ENCODE assay signal across 8 mouse cellular contexts in the genomic region with DNA sequence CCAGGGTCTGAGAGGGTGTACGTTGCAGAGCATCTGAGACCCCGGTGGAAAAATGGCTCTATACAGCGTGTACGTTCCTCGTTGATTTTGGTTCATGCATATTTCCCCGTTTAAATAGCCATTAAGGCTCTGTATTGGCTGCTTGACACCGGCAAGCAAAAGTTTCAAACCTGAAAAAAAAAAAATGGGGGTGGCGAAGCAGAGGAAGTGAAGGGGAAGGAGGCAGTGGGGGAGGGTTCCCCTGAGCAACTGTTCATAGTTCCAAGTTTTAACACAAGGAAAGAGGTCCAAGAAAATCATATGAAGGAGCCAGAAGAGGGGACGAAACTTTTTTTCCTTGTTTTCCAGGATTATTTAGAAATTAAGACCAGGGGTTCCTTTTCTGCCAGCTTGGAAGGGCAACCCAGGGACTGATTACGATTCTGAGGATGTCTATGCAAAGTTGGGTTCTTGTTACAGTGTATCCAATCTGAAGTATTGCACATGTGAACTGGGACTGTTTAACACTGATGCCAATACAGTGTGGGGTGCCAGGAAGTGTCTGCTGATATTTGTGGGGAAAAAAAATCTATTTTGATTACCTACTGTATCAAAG. TPM values are rescaled to one million over a fixed set of nuclear protein-coding genes. Genes with fewer than 3 reads are reported as not detected.
A peak's percentile ranks its signal among the peaks of the same experiment; 100 is the strongest.
DNase-seq lines count a peak whose midpoint lies in the region.

Gene B430305J03Rik, minus strand, starts transcription at position 173 of the 595 bp plus-strand sequence.

- H3K27me3 ChIP-seq in midbrain, embryonic 10.5 days (ENCODE audit: low read depth, poor library complexity, severe bottlenecking) = no peaks in the 10 kb centered on the region

- intact Hi-C loops in left cerebral cortex, postnatal 4 days (cut with DNase I) = loop anchor here (5.0 to 10.0 kb wide), 2 partner anchors 109 to 809 kb away; no protein-coding TSS in a partner anchor

- DNase-seq in left cerebral cortex, postnatal 4 days = peak; percentile 5
- no peak for DNase-seq in left cerebral cortex, adult 18-20 months (ENCODE audit: low spot score in 2 of 2)
- peak; percentile 71 for DNase-seq in adipocyte (ENCODE audit: low spot score)
- DNase-seq in heart, adult 9 months (ENCODE audit: low spot score in 2 of 2) = peak; percentile 23 to 29
- DNase-seq in kidney, postnatal 14 days = peak; percentile 18
- DNase-seq in midbrain, embryonic 10.5 days (ENCODE audit: low spot score) = no peak
- DNase-seq in ovary, postnatal 36 days (ENCODE audit: low spot score) = no peak
- no peak for DNase-seq in frontal cortex, postnatal 36 days (ENCODE audit: low spot score in 2 of 2)

- H3K4me1 ChIP-seq in midbrain, embryonic 10.5 days = peaks cover 33% of the 10 kb centered on the region

- H3K4me3 ChIP-seq in midbrain, embryonic 10.5 days = peak within 1 kb of the TSS; percentile 84

- H3K27ac ChIP-seq in midbrain, embryonic 10.5 days (replicated peaks) = peak within 1 kb of the TSS; percentile 94

- 0 out of 2 replicates have a peak, but pooled peaks cover 8% of the 10 kb centered on the region for H3K36me3 ChIP-seq in midbrain, embryonic 10.5 days

- no peaks in the 10 kb centered on the region for H3K9me3 ChIP-seq in midbrain, embryonic 10.5 days (replicated peaks)

- 5% methylated on average over 10 of the region's 10 CpGs for WGBS in midbrain, embryonic 10.5 days

RNA-seq across cellular contexts. Expression of gene B430305J03Rik, which starts in this region (rescaled TPM):
- total RNA-seq in left cerebral cortex, postnatal 4 days (2021) = 1 to 10 TPM; 1.2 to 1.6 TPM
- 1 to 10 TPM; 3.0 TPM for total RNA-seq in left cerebral cortex, adult 18-20 months (2021)
- not detected in 2 replicates for polyA plus RNA-seq in midbrain, embryonic 10.5 days (2016; fragmentation: Nextera tagmentation; extraction: Ambion mirVana)

Comparison
In these comparisons a context has a peak if more than half of its experiments do, and no peak if none do; other contexts are left out.
1. DNase-seq: peak in left cerebral cortex, postnatal 4 days (single experiment), adipocyte (single experiment), heart, adult 9 months (2 of 2) and kidney, postnatal 14 days (single experiment); none in left cerebral cortex, adult 18-20 months (0 of 2), midbrain, embryonic 10.5 days (single experiment), ovary, postnatal 36 days (single experiment) and frontal cortex, postnatal 36 days (0 of 2).